Mouse (Mus musculus) urinary bladder, adult 18-20 months (tissue): ENCODE results near the gene Nmt1.

Experiments used
- DNase-seq, 2 experiments: peaks; one replicate each; pipeline ENCODE4 v3.0.0; 2022; ENCODE audit warnings: low spot score in 2 of 2, mixed read lengths in 2 of 2

The Nmt1 gene

GRCm38 (mm10) chr11:103076581-103076980 is 48.6 kb downstream of the Nmt1 start:
- no peak for DNase-seq

GRCm38 (mm10) chr11:103078131-103078530 is 50.1 kb downstream of the Nmt1 start:
- no peak for DNase-seq

- no peak for DNase-seq
Observed at GRCm38 (mm10) chr11:103080323-103081091, 52.5 kb downstream of the Nmt1 start.

- DNase-seq, result no peak
Observed at GRCm38 (mm10) chr11:103081631-103082030, 53.6 kb downstream of the Nmt1 start.

GRCm38 (mm10) chr11:103093306-103093705 is 65.3 kb downstream of the Nmt1 start:
- no peak for DNase-seq

- DNase-seq, result peak in 1 of 2 experiments; percentile 75
Observed at GRCm38 (mm10) chr11:103093862-103094833, 66.2 kb downstream of the Nmt1 start.

- DNase-seq, result no peak
Observed at GRCm38 (mm10) chr11:103095107-103095670, 67.2 kb downstream of the Nmt1 start.

- DNase-seq, result no peak
Observed at GRCm38 (mm10) chr11:103095801-103096200, 67.8 kb downstream of the Nmt1 start.

- DNase-seq, result no peak
Observed at GRCm38 (mm10) chr11:103096979-103097894, 69.2 kb downstream of the Nmt1 start.

GRCm38 (mm10) chr11:103098531-103099190 is 70.7 kb downstream of the Nmt1 start:
- DNase-seq, result no peak

GRCm38 (mm10) chr11:103099352-103099940 is 71.5 kb downstream of the Nmt1 start:
- no peak for DNase-seq

- DNase-seq, result no peak
Observed at GRCm38 (mm10) chr11:103100361-103100760, 72.4 kb downstream of the Nmt1 start.

- peak; percentile 85 to 87 for DNase-seq
Observed at GRCm38 (mm10) chr11:103101481-103101865, 73.5 kb downstream of the Nmt1 start, which contains the start of the genes Plcd3 and Acbd4. Gene Plcd3, minus strand, starts transcription at chr11:103101658. Gene Acbd4, plus strand, starts transcription at chr11:103101682.

GRCm38 (mm10) chr11:103101866-103102501 is 74.0 kb downstream of the Nmt1 start:
- DNase-seq, result peak; percentile 60 to 72

- DNase-seq, result peak; percentile 98 to 99
Observed at GRCm38 (mm10) chr11:103102725-103103349, 74.8 kb downstream of the Nmt1 start.

GRCm38 (mm10) chr11:103103621-103104020 is 75.6 kb downstream of the Nmt1 start:
- DNase-seq, result no peak

- peak in 1 of 2 experiments; percentile 53 for DNase-seq
Observed at GRCm38 (mm10) chr11:103104469-103104868, 76.5 kb downstream of the Nmt1 start.

GRCm38 (mm10) chr11:103105180-103105725 is 77.3 kb downstream of the Nmt1 start:
- DNase-seq, result no peak

- no peak for DNase-seq
Observed at GRCm38 (mm10) chr11:103105810-103106209, 77.8 kb downstream of the Nmt1 start.
